Mouse (Mus musculus) lung, postnatal 25 days (tissue): ENCODE results near the gene Lrrc2.
A peak's percentile ranks its signal among the peaks of the same experiment; 100 is the strongest.

Experiments used
- DNase-seq: peaks from one replicate; pipeline ENCODE4 v3.0.0; 2022; ENCODE audit warnings: low spot score

The Lrrc2 gene

DNA sequence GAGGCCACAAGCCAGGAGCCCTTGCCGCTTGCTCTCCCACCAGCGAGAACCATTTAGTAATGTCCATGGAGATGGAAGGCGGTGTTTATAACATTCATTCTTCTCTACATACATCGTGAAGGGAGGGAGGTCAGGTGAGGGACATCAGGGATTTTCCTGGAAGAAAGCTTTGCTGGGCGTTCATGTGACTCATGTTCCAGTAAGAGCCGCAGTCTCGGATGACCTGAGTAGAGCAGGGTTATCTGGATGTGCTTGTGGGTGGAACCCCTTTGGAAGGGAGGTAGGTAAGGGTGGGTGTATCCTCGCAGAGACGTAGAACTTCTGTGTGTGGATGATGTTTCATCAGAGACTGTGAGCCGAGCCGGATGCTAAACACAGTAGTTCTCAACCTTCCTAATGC is at the start of gene Lrrc2:
Gene Lrrc2, plus strand, starts transcription at position 149 of the 400 bp plus-strand sequence.
- no peak for DNase-seq

DNA sequence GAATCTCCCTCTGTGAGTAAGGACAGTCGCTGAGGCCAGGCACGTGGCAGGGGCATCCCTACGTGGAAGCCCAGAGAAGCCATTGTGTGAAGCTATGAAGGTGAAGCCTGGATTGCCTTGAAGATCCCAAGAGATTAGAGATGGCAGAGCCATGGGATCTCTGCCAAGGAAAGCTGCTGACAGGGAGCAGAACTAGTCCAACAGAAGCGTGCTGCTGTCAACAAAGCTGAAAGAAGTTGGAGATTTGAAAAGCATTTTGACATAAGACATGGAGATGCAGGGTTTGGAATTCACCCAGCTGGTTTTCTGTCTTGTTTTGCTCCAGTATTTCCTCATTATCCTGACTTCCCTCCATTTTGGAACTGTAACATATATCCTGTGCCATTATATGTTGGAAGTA is 49.1 kb upstream of the Lrrc2 start:
- no peak for DNase-seq

DNA sequence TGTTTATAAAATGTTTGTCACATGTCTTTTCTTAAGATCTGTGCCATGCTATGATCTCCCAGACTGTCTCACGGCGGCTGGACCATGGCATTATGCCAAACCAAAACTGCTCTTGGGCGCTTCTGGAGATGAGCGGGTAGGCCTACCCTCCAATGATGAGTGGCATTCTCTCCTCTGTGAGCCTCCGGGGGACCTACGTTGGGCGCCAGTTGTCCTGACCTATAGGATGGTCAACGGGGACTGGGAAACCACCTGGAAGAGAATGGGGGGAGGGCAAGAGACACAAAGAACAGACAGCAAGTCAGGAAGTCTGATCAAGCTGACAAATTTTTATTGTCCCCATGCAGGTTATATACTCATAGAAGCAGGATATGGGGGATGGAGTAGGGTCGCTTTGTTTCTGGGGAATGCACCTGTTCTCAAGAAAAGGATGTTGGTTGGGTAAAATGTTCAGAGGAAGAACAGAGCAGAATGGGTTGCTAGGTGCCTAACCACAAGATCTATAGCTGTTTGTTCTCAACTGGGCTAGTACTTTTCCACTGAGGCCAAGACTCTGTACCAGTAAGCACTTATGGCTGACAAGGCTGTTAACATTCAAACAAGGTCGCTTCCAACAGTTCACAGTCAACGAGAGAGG is 44.0 kb upstream of the Lrrc2 start:
- DNase-seq, result no peak

DNA sequence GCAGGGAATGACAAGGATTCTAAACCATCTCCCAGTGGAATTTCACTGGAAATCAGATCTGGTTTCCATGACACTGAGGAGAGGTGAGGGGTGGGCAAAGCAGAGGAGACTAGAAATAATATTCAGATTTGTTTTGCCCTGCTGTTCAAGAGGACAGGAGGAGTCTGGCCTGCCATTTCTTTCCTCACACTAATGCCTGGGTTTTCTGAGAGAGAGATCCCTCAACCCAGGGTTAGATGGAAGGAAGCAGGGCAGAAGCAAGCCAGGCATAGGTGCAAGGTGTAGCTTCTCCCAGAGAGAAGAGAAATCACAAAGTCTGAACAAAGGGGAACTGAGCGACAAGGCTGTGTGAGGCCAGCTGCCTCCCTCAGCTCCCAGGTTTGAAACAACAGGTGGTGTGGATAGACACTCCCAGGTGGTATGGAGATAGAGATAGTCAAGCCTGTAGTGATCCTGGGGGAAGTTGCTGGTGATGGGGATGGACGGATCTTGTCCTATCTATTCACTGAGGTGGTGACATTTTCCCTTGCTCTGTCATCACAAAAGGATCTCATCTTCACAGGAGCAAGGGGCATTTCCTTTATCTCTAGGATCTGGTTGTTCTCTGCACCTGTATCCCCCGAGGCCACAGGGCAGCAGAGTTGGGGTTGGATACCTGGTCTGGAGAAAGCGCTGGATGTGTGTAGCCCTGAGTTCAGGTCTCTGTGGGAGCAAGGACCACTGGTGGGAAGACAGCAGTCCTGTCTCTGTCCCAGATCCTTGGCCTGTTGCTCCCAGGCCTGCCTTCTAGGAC is 43.3 kb upstream of the Lrrc2 start:
- DNase-seq, result no peak

DNA sequence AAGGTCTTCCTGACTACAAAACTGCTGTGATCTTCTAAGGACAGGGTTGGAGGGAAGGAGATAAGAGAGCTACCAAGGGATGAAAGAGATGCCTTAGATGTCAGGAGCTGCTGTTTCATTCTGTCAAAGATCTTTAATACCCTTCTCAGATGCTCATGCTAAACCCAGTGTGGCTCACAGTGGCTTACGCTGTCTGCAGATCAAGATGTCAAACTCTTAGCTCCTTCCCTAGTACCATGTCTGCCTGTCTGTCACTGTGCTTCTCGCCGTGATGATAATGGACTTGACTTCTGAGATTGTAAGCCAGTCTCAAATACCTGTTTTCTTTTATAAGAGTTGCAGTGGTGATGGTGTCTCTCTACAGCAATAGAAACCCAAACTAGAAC is 42.7 kb upstream of the Lrrc2 start:
- no peak for DNase-seq

DNA sequence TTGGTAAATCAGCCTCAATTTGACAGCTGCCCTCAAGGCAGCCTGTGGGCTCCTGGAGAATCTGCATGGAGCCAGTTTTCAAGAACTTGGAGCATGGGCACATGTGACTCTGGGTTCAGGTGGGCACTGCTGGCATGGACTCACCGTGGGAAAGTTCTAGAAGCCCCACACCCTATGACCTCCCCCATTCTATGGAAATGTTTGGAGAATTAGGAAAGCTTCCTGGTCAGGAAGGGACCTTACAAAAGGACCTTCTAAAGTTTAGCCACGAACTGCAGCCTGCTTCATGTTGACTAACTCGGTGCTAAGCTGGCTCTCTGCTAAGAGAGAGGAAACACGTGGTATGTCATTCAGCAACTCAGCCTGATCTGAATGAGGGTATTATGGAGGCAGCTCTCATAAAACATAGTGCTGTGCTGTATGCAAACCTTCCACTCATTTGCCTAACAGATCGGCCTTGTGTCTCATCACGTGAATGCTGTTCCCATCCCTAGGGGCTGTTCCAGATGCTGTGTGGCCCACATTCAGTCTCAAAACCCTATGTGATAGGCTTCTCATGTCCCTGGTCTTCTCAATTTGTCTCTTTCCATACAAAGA is 41.9 kb upstream of the Lrrc2 start:
- no peak for DNase-seq

DNA sequence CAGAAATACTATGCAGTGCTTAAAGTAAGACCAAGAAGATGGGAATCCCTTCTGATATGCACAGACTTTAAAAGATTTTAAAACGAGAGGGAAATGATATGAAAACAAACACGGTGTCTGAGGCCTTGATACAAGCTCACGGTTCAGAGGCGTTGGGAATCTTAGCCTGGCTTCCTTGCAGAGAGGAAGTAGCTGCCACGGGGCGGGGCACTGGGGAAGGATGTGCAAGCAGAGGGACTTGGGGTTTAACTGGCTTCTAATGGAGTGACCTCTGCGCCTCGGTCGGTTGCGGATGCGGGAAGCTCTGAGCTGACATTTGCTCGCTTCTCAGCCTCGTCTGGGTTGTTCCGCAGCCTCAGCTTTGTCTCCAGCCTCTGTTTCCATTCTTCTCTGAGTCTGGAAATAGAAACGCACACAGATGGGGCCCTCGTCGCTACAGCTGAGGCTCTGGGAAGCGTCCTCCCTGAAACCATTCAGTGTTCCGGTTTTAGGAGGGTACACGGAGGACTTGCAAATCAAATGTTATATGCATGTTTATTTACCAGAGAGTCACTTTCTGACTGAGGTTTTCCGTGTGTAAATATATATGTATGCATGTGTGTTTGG is 36.6 kb upstream of the Lrrc2 start:
- no peak for DNase-seq

DNA sequence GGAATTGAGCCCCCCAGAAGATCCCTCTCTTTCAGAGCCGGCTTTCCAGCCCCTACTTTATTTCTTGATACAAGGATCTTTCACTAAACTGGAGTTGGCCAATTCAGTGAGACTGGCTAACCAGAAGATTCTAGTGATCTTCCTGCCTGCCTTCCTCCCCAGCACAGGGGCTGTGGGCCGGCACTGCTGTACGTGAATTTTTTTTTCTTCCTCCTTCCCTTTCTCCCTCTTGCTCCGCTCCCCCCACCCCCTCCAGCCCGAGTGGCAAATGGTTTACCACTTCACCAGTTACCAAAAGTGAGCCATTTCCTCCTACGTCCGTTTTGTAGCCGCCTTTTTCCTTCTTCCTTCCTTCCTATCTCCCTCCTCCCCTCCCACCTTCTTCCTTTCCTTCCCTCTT is 35.9 kb upstream of the Lrrc2 start:
- DNase-seq, result no peak

DNA sequence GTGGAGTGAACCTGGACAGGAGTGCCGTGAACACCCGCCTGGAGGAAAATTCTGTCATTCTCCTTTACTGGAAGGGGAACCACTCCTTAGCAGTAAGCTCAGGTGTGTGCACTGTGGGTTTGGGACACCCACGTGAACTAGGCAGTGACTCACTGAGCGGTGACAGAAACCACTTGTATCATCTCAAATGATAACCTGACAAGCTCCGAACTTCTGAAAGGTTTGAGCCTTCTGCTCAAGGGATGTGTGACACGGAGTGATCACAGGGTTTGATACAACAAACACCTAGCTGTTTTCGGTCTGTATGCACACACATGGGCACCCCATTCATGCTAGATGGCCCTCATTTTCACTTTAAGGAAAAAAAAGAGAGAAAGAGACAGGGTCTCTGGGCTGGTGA is 34.6 kb upstream of the Lrrc2 start, which contains the start of gene Fam240a:
Gene Fam240a, minus strand, starts transcription at position 76 of the 400 bp plus-strand sequence.
- no peak for DNase-seq

DNA sequence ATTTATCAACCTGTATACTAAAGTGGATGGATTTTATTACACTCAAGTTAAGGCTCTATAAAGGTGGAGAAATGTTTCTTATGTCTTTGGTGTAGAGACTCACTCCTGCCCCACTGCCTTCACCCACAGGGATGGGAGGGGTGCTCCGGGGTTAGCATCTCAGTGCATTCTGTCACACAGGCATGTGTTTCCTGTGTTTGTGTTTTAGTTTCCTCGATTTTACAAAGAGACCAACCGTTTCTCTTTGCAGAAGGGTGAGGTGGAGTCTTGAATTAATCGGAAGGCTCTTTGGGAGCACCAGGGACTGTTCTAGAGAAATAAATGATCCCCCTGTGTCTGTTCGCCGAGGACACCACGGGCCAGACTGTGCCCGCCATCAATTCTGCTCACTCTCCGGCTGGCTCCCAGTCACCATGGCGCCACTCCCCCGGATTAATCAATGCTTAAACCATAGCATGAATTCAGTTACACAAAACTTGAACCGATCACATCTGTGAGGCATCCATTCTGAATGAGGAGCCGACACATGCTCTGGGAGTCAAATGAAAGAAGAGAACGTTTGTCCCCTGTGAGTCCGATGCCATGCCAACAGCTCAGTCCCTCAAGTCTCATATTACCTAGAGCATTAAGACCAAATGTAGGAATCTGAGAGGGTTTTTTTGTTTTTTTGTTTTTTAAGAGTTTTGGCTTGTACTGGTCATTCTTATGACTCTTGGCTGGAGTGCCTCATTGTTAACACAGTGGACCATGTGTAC is 30.5 kb upstream of the Lrrc2 start:
- peak; percentile 76 for DNase-seq

DNA sequence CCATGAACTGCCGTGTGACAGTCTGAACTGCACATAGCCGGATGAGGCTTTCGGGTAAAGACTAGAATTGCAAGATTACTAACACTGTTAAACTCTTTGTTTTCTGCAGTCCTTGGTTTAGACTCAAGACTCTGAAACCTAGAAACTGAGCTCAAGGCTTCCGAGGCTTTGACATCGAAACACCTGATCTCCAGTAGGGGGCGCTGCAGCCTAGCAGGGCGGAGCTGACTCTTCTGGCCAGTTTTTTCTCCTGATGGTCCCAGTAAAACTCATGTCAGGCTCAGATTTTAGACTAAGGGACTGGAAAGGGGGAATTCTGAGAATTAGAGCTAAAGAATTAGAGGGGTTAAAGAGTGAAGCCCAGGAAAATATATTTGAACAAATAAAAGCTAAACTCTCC is 28.6 kb upstream of the Lrrc2 start:
- DNase-seq, result peak; percentile 79

DNA sequence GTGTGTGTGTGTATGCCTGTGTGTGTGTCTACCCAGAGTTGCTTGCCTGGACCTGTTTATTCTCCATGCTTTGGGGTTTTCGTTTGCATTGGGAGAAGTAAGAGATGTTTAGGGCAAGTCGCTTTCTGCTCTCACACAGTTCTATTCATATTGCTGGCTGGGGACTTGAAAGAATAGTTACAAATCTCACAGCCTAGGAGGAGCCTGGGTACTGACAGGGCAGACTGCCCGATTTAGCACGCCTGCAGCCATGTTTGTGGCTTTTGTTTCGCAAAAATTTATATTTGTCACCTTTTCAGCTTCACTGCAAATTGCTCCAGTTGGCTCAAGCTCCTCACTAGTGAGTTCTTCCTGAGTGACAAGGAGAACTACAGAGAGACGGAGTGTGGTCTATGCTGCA is 19.8 kb upstream of the Lrrc2 start:
- DNase-seq, result no peak

DNA sequence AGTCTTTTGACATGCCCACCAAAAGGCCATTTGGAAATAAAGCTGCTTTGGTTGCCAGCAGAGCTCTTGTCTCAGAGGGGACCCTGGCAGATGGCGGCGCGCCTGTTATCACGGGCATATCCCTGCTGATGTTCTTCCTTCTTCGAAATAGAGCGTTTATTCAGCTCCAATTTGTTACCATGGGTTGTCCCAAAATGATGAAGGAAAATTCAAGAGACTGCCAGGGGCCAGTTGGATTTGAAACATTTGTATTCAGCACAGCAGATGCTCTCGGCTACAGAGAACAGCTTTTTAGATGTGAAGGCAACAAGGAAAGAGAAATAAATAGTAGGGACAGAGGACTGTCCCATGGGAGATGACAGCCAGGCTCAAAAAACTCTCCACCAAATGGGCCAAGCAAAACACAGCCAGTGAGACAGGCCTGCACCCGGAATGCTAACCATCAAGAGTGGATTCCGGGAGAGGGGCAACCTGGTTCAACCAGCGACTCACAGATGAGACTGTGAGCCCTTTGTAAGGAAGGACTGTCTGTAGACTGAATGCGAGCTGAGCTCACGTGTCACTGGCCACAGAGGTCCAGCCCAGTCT is 17.4 kb upstream of the Lrrc2 start:
- DNase-seq, result no peak

DNA sequence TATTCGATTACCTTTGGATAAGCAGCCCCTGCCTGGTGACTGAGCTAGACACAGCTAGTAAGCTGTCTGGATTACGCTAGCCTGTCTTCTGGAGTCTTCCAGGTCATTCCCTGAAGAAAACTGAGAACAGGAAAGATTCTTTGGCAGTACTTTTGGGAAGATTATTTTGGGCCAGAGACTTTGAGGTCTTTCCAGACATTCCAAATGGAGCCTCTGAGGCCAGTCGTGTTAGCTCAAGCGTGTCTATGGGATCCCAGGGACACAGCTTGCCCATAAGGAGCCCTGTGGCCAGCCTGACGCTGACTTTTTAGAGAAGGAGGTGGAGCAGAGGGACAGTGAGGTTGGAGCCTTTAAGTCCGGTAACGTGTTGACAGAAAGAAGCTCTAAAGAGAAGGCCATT is 15.4 kb upstream of the Lrrc2 start:
- DNase-seq, result peak; percentile 45

DNA sequence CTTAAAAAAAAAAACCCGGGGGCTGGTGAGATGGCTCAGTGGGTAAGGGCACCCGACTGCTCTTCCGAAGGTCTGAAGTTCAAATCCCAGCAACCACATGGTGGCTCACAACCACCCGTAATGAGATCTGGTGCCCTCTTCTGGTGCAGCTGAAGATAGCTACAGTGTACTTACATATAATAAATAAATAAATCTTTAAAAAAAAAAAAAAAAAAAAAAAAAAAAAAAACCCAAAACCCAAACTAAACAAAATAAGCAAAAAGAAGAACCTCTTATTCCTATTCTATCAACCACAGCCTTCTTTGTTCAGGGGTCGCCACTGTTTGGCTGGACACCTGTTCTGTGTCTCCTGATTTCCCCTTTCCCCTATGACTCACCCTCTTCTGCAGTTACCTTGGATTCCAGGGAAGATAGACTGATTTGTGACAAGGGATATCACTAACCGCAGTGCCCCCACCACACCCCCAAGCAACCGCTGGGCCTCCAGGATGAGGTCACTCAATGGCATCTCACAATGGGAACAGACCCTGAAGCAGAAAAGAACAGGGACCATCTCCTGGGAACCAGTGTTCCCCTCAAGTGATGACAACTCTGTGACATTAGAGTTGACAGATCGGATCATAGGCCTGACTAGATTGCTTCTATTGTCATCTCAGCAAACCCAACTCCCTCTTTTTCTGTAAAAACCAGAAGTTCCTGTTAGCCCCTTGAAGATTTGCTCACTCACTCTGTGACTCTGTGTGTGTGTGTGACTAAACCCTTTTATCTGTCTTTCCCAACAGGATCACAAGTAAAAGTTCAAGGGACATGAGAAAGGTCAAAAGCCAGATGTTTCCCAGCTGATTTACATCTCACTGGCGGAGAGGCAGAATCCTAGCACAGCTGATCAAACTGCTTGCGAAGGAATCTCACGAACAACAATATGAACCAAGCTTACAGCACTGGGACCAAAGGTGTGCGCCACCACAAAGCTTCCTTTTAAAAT is 13.5 kb upstream of the Lrrc2 start:
- peak; percentile 56 for DNase-seq

DNA sequence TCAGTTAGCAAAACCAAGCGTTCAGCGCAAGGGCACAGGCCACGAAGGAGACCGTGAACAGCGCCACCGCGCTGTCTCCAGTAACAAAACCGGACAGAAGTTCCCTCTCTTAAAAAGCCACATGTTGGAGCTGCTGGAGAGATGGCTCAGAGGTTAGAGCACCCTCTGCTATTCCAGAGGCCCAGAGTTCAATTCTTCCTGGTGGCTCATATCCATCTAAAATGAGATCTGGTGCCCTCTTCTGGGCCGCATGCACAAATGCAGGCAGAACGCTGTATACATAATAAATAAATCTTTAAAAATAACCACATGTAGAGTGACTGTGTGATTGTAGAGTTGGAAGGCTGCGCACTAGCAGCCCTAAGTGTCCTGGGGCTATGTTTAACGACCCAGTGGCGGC is 7.1 kb upstream of the Lrrc2 start:
- peak; percentile 25 for DNase-seq

DNA sequence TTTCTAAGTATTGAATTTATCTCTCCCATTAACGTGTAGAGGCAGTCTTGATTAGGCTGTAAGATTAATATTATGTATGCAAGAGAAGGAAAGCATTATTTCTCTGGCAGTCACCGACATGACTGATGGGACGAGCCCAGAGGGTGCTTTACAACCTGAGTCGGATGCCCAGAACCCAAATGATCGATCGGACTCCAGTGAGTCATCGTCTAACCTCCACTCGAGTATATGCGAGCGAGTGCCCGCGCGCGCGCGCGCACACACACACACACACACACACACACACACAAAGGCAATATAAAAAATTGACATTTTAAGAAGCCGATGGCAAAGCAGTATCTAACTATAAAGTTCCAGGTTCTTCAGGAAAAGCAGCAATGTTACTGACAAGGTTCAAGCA is 6.0 kb upstream of the Lrrc2 start:
- DNase-seq, result no peak

DNA sequence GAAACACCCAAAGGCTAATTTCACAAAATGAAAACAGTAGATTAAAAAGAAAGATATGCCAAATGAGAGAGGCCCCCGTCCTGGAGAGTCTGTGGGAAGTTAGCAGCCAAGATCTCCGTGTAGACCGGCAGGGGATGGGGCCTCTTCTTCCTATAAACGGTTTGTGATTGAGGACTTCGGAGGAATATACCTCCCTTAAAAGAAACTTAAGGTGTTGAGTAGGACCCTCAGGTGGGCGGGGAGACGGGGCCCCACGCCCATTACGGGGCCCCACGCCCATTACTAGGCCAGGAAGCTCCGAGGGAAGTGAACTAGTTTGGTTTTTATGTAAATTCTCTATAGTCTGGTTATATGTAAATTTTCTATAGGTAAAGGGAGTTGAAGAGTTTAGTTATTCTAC is 5.4 kb upstream of the Lrrc2 start, which contains the start of gene Tdgf1:
Gene Tdgf1, minus strand, starts transcription at position 233 of the 400 bp plus-strand sequence.
- DNase-seq, result no peak

DNA sequence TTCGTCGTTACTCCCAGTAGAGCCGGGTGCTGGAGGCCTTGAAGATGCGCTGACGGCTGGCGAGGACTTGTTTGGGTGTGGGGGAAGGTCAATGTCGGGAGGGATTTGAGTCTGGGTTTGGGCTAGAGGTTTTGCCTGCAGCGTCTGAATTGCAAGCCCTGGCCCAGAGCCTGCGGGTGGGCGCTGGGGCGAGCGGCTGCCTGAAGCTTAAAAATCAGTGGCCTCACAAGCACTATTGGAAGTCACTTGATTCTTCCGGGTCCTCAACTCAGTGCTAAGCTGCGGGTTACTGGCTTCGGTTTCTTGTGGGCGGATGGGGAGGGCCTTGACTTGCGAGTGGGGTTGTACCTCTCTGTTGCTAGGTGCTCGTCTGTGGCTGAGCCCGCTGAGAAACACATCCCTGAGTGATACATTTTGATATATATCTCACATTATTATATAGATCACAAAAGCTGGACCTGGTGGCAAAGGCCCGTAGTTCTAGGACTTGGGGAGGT is 4.7 kb upstream of the Lrrc2 start:
- DNase-seq, result no peak

DNA sequence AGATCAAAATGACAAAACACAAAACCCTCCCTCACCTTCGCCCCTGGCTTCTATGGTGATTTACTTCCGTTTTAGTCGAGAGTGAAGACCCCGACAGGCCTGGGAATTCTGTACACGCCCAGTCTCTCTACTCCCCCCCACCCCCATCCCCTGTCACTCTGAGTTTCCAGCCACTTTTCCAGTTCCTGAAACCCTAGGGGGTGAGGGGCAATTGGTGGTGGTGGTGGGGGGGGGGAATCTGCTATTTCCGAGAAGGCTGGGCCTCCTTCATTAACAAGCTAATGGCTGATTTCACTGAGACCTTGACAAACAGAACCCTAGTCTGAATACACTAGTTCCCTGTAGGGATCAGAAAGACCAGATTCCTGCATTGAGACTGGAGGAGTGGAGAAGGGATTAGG is 4.1 kb upstream of the Lrrc2 start:
- DNase-seq, result no peak
